Mouse (Mus musculus) MN1 (cell line): ENCODE results near the gene H2afy.

Experiments
- DNase-seq: peaks from one replicate; pipeline ENCODE4 v3.0.0-alpha.2; 2016; ENCODE audit warnings: low spot score

Gene H2afy

GRCm38 (mm10) chr13:56111601-56112000 is 24.6 kb downstream of the H2afy start:
- no peak for DNase-seq

- no peak for DNase-seq
Observed at GRCm38 (mm10) chr13:56110694-56111531, 25.2 kb downstream of the H2afy start.

GRCm38 (mm10) chr13:56109703-56110102 is 26.5 kb downstream of the H2afy start:
- no peak for DNase-seq

DNA sequence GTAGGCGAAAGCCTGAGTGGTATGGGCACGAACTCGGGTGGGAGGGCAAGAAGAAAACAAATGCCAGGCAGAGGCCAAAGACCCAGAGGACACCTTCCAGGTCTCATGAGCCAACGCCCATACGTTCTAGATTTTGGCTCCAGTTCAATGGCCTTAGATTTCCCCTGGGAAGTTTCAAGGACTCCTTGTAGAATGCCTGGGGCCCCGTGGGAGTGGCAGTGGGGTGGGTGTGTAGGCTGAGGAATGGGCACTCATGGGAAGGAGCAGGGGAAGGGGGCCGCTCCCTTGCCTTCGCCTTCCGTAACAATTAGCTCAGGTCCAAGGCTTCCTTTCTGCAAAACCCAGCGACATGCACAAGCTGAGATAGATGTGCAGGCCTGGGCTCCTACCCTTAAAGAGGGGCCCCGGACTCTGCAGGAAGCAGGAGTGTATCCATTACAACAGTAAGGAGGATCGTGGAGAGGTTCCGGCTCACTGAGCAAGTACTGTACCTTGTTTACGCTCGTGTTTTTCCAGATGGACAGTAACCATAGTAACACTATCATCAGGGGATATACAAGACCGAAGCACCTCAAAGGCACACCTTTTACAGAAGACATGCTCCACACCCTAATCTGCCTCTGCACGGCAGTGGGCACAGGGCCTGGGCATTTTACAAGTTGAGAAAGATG is 27.2 kb downstream of the H2afy start:
- peak; percentile 47 for DNase-seq

- peak; percentile 44 for DNase-seq
Observed at GRCm38 (mm10) chr13:56104971-56105391, 31.2 kb downstream of the H2afy start.

GRCm38 (mm10) chr13:56103796-56104746 is 32.1 kb downstream of the H2afy start:
- peak; percentile 92 for DNase-seq

- no peak for DNase-seq
Observed at GRCm38 (mm10) chr13:56102160-56102559, 34.0 kb downstream of the H2afy start.

- DNase-seq: no peak
Observed at GRCm38 (mm10) chr13:56095601-56096195, 40.5 kb downstream of the H2afy start.

DNA sequence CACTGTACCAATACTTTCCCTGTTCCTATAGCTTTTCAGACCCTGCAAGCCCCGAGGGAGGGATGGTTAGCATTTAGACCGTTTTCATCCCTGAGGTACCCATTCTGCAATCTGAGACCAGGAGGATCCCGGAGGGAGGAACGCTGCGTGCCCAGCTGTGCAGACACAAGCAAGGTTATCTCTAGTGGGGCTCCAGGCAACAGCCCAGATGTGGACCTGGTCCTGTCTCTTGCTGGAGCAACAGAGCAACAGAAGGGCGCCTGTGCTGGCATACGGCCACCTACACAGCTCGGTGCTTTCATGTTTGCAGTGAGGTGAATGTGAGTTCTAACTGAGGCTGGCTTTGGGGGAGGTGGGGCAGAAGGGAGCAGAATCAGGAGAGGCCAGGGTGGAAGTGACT is 41.6 kb downstream of the H2afy start:
- peak; percentile 58 for DNase-seq

DNA sequence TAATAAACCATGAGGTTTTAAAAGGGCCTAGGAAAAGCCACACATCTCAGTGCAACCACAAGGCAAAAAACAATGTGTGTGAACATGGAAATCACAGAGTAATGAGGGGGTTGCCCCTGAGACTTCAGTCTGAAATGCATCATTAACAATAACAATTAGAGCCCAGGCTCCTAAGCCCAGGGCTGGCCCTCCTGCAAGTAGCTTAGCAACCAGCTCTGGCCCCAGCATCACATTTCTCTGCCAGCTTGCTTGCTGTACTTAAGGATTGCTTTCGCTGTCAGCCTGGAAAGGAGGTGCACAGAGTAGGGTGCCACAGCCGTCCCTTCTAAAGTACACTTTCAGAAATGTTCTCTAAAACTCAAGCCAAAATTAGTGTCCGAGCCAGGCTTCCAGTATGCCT is 42.5 kb downstream of the H2afy start:
- DNase-seq: no peak

GRCm38 (mm10) chr13:56092606-56093005 is 43.6 kb downstream of the H2afy start:
- peak; percentile 26 for DNase-seq

DNA sequence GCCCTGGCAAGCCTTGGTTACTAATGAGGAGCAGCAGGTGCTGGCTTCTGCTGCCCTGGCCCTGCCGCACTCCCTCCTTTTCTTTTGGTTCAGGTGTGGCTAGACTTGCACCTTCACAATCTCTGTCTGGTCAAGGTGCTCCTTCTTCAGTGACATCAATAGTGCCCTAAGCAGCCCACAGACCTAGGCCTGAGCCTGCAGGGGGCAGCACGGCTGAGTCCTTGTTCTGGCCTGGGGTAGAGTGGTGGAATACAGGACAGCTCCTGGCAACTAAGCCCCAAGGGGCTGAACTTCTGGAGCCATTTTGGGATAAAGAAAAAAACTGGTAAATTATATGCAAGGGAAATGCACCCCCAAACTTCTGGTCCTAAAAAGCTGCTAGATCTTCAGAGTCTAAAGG is 45.6 kb downstream of the H2afy start:
- no peak for DNase-seq

DNA sequence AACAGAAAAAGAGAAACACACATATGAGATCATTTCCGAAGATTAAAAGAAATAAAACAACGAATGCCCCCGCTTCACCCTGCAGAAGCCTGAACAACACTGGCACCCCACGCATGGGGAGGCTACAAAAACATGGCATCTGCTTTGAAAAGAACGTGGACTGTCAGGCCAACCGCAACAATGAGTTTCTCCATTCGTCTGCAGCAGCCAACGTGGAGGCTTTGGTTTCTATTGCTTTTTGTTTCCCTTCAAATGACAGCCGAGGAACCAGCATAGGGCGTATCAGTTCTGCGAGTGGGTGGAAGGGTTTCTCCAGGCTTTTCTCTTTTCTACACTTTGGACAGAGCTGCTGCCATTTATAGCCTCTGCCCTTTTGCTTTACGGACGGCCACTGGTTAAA is 47.6 kb downstream of the H2afy start:
- DNase-seq: no peak

GRCm38 (mm10) chr13:56087936-56088335 is 48.2 kb downstream of the H2afy start:
- DNase-seq: no peak

DNA sequence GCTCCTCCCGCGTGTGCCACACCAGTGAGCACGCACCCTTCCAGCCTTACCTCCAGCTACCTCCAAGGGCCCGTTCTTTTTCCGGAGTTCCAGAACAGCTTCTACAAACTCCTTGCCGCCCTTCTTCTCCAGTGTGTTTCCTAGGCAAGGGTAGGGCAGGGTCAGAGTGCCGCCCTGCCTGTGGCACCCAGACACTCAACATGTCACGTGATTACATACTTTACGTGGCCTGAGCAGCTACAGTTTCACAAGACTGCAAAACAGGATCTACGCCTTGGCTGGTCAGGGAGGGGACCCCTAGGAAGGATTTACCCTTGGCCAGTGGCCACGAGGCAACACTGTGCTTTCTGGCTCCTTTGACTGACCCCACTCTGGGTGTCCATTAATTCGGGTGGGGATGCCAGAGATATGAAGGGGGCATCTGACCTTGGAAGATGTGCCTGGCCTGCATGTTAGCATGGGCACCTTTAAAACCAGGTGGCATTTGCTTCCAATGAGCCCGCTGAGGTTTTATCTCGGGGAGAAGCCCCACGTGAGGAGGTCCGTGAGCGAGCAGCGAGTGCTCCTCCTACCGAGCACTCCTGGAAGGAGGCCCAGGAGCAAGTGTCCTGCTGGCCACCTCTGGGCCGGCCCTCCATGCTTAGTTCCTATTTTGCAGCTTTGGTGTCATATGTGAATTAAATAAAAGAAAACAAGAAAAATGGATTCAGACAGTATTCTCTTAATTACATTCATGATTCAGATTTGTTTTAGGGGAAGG is 51.8 kb downstream of the H2afy start:
- no peak for DNase-seq

- peak; percentile 50 for DNase-seq
Observed at GRCm38 (mm10) chr13:56081656-56082055, 54.5 kb downstream of the H2afy start.

DNA sequence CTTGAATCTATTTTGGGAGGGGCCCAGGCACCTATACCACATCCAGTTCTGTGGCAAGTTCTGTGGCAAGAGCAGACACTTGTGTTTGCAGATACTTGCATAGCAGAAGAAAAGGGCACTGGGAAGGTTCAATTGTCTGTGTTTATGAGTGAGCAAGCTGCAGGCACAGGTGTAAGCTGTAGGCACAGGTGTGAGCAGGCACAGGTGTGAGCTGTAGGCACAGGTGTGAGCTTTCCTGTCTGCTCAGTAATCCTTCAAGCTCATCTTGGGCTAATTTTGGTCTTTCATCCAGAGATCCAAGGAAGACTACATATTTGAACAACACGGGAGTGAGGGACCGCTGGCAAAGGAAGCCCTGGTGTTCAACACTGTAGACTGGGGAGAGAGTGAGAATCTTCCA is 56.5 kb downstream of the H2afy start:
- DNase-seq: no peak

- no peak for DNase-seq
Observed at GRCm38 (mm10) chr13:56078724-56079262, 57.4 kb downstream of the H2afy start.

DNA sequence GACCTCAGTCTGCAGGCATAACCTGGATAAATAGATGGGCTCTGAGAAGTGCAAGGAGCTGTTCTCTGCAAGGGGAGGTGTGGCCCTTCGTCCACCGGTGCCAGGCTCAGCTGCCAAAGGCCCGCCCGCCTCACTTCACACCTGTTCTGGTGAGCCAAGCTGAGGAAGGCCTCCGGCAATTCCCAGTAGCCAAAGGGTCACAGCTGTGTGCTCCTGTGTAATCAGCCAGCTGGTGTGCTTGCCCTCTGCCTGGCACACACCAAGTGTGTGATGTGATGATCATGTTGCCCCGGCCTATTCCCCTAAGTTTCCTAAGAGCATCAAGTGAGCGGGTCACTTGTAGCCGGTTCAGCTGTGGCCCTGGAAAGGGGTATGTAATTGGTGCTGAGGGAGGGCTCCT is 60.2 kb downstream of the H2afy start:
- no peak for DNase-seq

DNA sequence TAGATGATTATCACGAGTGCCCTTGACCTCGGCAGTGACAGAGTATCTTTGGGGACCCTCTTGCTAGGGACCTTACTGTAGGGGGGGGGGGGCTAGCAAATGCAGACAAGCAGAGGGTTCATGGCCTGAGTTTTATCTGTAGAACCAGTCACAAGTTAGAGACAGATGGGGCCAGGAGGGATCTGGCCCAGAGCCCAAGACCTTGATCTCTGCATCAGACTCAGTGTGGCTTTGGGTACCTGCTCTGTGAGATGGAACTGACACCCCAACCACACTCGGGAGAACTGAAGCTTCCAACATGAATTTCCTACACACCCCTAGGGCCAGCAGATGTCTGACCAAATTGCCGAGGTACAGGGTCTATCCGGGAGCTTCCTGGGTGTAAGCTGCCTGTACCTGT is 63.0 kb downstream of the H2afy start:
- no peak for DNase-seq

DNA sequence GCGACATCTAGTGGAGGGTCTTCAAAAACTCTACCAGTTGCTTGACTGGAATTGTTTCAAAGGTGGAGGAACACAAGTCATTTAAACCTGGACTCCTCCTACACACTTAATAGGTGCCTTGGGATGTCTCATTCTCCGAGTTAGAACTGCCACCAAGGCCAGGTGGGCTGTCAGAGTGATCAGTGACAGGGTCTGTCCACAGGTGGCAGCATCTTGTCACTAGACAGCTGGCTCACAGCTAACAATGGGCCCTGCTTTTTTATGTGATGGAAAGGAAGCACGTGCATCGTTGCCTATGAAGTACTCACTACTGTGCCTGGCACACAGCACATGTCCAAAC is 63.9 kb downstream of the H2afy start:
- peak; percentile 68 for DNase-seq
